Mouse (Mus musculus) hindbrain, postnatal 0 days (tissue): ENCODE results near the gene Samd14. TPM values are rescaled to one million over a fixed set of nuclear protein-coding genes. Genes with fewer than 3 reads are reported as not detected.

Experiments used
- ATAC-seq: fragments of 200-750 bp; cut with Nextera tagmentation; 2 replicates; pipeline ENCODE4 v1.8.0; 2017; ENCODE audit warnings: mild to moderate bottlenecking, moderate TSS enrichment, moderate library complexity
- DNase-seq: peaks from one replicate; pipeline ENCODE4 v3.0.0-alpha.2; 2015; ENCODE audit warnings: low spot score
- H3K27ac ChIP-seq: fragments of 300-500 bp; sonication (generic); 2 replicates; pipeline ENCODE4 v1.5.1; 2014; ENCODE audit warnings: mild to moderate bottlenecking
- H3K27me3 ChIP-seq: fragments of 300-500 bp; sonication (generic); 2 replicates; pipeline ENCODE4 v1.6.1; 2014; ENCODE audit warnings: low read length, mixed read lengths; ENCODE audit not compliant: insufficient read depth
- H3K36me3 ChIP-seq: fragments of 300-500 bp; sonication (generic); 2 replicates; pipeline ENCODE4 v1.6.1; 2014; ENCODE audit warnings: low read length, mixed read lengths; ENCODE audit not compliant: insufficient read depth
- H3K4me1 ChIP-seq: fragments of 300-500 bp; sonication (generic); 2 replicates; pipeline ENCODE4 v1.6.1; 2014; ENCODE audit warnings: antibody characterized with exemption, low read length, mixed read lengths; ENCODE audit not compliant: insufficient read depth
- H3K4me2 ChIP-seq: fragments of 300-500 bp; sonication (generic); 2 replicates; pipeline ENCODE4 v1.6.1; 2014; ENCODE audit warnings: low read depth, mild to moderate bottlenecking, low read length, moderate library complexity, mixed read lengths
- H3K4me3 ChIP-seq: fragments of 300-500 bp; sonication (generic); 2 replicates; pipeline ENCODE4 v1.5.1; 2014; ENCODE audit warnings: low read length
- H3K9ac ChIP-seq: fragments of 300-500 bp; sonication (generic); replicated peaks from 2 replicates; pipeline ENCODE4 v1.6.1; 2014; ENCODE audit warnings: mild to moderate bottlenecking, low read length, moderate library complexity, mixed read lengths
- H3K9me3 ChIP-seq: fragments of 300-500 bp; sonication (generic); 2 replicates; pipeline ENCODE4 v1.6.1; 2016; ENCODE audit warnings: low read length, mixed read lengths
- CTCF ChIP-seq: IDR thresholded peaks from 2 replicates; pipeline ENCODE4 v1.5.1; 2016; ENCODE audit warnings: antibody characterized with exemption, control low read depth, low read depth
- WGBS: fragments of 180-500 bp; shearing (Covaris S2); extraction: QIAGEN DNeasy Blood & Tissue Kit; methylation state at CpG from one replicate; pipeline ENCODE4 v1.1.7; 2014; 5-methylcytosine and 5-hydroxymethylcytosine counted together
- polyA plus RNA-seq: library from polyadenylated mRNA; unstranded; fragments of >200 nt; fragmentation: Nextera tagmentation; extraction: Ambion mirVana; gene quantifications from 2 replicates; pipeline ENCODE4 v1.2.1, GENCODE M21; 2015
- total RNA-seq: library from RNA; depleted of rRNA; stranded (reverse); fragments of >200 nt; gene quantifications from 2 replicates; pipeline ENCODE4 v1.2.3, GENCODE M21; 2014

Gene Samd14
- total and polyA plus RNA-seq, 2 experiments from 2014 or later = 137 to 216 TPM

GRCm38 (mm10) chr11:94971895-94972615, 37.6 kb upstream of the Samd14 start:
- Histone ChIP-seq H3K36me3 (no peaks in the 10 kb centered on the region), H3K27ac (no peak overlapping the region), H3K4me3 (no peak overlapping the region), H3K4me1 (no peaks in the 10 kb centered on the region), H3K9ac (no peak overlapping the region), H3K4me2 (no peak overlapping the region), H3K9me3 (no peaks in the 10 kb centered on the region), H3K27me3 (no peaks in the 10 kb centered on the region)
- no peak for DNase-seq
- WGBS = 48% methylated on average over 16 of the region's 16 CpGs
- TF ChIP-seq CTCF = no peak
- no peak for ATAC-seq

- ATAC-seq = no peak
- Histone ChIP-seq H3K27ac (no peak overlapping the region), H3K36me3 (no peaks in the 10 kb centered on the region), H3K27me3 (no peaks in the 10 kb centered on the region), H3K4me1 (no peaks in the 10 kb centered on the region), H3K4me3 (no peak overlapping the region), H3K9ac (no peak overlapping the region), H3K9me3 (no peaks in the 10 kb centered on the region), H3K4me2 (no peak overlapping the region)
- TF ChIP-seq CTCF = no peak
- no peak for DNase-seq
- WGBS = 60% methylated on average over 5 of the region's 5 CpGs
Measured at GRCm38 (mm10) chr11:94972887-94973286, 36.8 kb upstream of the Samd14 start.

- Histone ChIP-seq H3K27ac (no peak overlapping the region), H3K36me3 (no peaks in the 10 kb centered on the region), H3K9ac (no peak overlapping the region), H3K27me3 (no peaks in the 10 kb centered on the region), H3K4me2 (no peak overlapping the region), H3K4me3 (no peak overlapping the region), H3K4me1 (no peaks in the 10 kb centered on the region), H3K9me3 (no peaks in the 10 kb centered on the region)
- no peak for ATAC-seq
- WGBS = 30% methylated on average over 4 of the region's 4 CpGs
- TF ChIP-seq CTCF = no peak
- DNase-seq = no peak
Measured at GRCm38 (mm10) chr11:94973313-94973712, 36.4 kb upstream of the Samd14 start.

- H3K4me1 ChIP-seq = peaks cover 7% of the 10 kb centered on the region; the same call in 1 of the 2 replicates
- 61% methylated on average over 2 of the region's 2 CpGs for WGBS
Measured at GRCm38 (mm10) chr11:94974951-94975350, 34.7 kb upstream of the Samd14 start.

GRCm38 (mm10) chr11:94976199-94976598, 33.5 kb upstream of the Samd14 start, which contains the start of gene Sgca:
Sgca (minus strand) TSS chr11:94976327.
- Histone ChIP-seq H3K36me3 (no peaks in the 10 kb centered on the region), H3K9ac (no peak within 1 kb of the TSS), H3K27ac (no peak within 1 kb of the TSS), H3K4me3 (no peak within 1 kb of the TSS), H3K4me2 (no peak within 1 kb of the TSS), H3K27me3 (no peaks in the 10 kb centered on the region), H3K4me1 (peaks cover 7% of the 10 kb centered on the region; the same call in 1 of the 2 replicates), H3K9me3 (no peaks in the 10 kb centered on the region)
- ATAC-seq = no peak
- DNase-seq = no peak
- WGBS = 84% methylated on average over 5 of the region's 5 CpGs
- TF ChIP-seq CTCF = no peak

More at GRCm38 (mm10) chr11:94974951-94975350, 34.7 kb upstream of the Samd14 start:
- Histone ChIP-seq H3K36me3 (no peaks in the 10 kb centered on the region), H3K4me2 (no peak overlapping the region), H3K9me3 (no peaks in the 10 kb centered on the region), H3K27ac (no peak overlapping the region), H3K9ac (no peak overlapping the region), H3K27me3 (no peaks in the 10 kb centered on the region), H3K4me3 (no peak overlapping the region)
- DNase-seq = no peak
- ATAC-seq = no peak
- TF ChIP-seq CTCF = no peak

GRCm38 (mm10) chr11:94978178-94978915, 31.3 kb upstream of the Samd14 start:
- H3K27ac ChIP-seq = peak overlapping the region; percentile 87
- no peaks in the 10 kb centered on the region for H3K27me3 ChIP-seq
- TF ChIP-seq CTCF = no peak
- H3K9me3 ChIP-seq = no peaks in the 10 kb centered on the region
- peak overlapping the region; percentile 50 for H3K4me2 ChIP-seq
- H3K4me3 ChIP-seq = peak overlapping the region; percentile 15
- peaks cover 7% of the 10 kb centered on the region; the same call in 1 of the 2 replicates for H3K4me1 ChIP-seq
- ATAC-seq = peak; percentile 65
- H3K36me3 ChIP-seq = no peaks in the 10 kb centered on the region
- peak; percentile 53 for DNase-seq
- 33% methylated on average over 9 of the region's 9 CpGs for WGBS
- peak overlapping the region; percentile 50 for H3K9ac ChIP-seq
